Mouse (Mus musculus) bone marrow, adult 2 months (tissue): ENCODE measurements around the gene Cpvl.

ENCODE experiments used
- CTCF ChIP-seq: fragments of 200-500 bp; IDR thresholded peaks from 2 replicates; pipeline ENCODE4 v1.5.1; 2011; ENCODE audit warnings: low read length, control low read depth; ENCODE audit not compliant: control insufficient read depth, insufficient read depth
- POLR2A ChIP-seq: fragments of 200-500 bp; IDR thresholded peaks from 2 replicates; pipeline ENCODE4 v1.6.1; 2011; ENCODE audit warnings: low read depth, mild to moderate bottlenecking, control low read depth, low read length, borderline replicate concordance; ENCODE audit not compliant: control insufficient read depth

GRCm38 (mm10) chr6:53955271-53955670 lies 23.2 kb downstream of the Cpvl start:
- TF ChIP-seq CTCF, result no peak
- no peak for TF ChIP-seq POLR2A
